Mouse (Mus musculus): ENCODE data around the gene Nlk.

DNA sequence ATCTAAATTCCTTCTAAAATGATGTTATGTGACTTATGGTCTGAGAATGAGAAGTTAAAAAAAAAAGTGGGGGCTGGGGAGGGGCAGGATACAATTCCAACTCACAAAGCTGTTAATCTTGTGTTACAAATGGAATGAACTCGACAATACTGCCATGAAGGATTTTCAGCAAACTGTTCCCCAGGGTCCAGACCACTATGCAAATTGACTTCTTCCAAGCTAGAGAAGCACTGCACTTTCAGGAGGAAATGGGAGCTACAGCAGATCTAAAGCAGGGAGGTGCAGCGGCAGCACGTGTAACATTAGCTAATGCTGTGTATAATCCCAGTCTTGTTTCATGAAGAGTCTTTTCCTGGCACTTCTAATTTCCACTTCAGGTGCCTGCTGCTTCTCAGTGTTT is 55.0 kb downstream of the Nlk start:
- TF ChIP-seq EP300 (IDR thresholded peaks at IDR 0.05; ENCODE audit: low read depth): no peak
- TF ChIP-seq CTCF (IDR thresholded peaks at IDR 0.05; ENCODE audit: low read depth): no peak

All from liver, embryonic 14.5 days (tissue).